Mouse (Mus musculus): Measurements from ENCODE around the gene Ssu2.

The Ssu2 gene

GRCm38 (mm10) chr6:112387947-112388346 is at the start of gene Ssu2:
Gene Ssu2 (minus strand): TSS chr6:112388023.
- no peak for DNase-seq (ENCODE audit: low spot score)

GRCm38 (mm10) chr6:112426018-112426732 is 38.4 kb upstream of the Ssu2 start:
- no peak for DNase-seq (ENCODE audit: low spot score)

GRCm38 (mm10) chr6:112423746-112424501 is 36.1 kb upstream of the Ssu2 start:
- DNase-seq (ENCODE audit: low spot score): no peak

GRCm38 (mm10) chr6:112420883-112421282 is 33.1 kb upstream of the Ssu2 start:
- no peak for DNase-seq (ENCODE audit: low spot score)

GRCm38 (mm10) chr6:112419333-112419732 is 31.5 kb upstream of the Ssu2 start:
- DNase-seq (ENCODE audit: low spot score): no peak

GRCm38 (mm10) chr6:112404111-112404510 is 16.3 kb upstream of the Ssu2 start:
- no peak for DNase-seq (ENCODE audit: low spot score)

- no peak for DNase-seq (ENCODE audit: low spot score)
These were observed 14.3 kb upstream of the Ssu2 start for GRCm38 (mm10) chr6:112401953-112402683.

GRCm38 (mm10) chr6:112397351-112397750 is 9.5 kb upstream of the Ssu2 start:
- DNase-seq (ENCODE audit: low spot score): no peak

- DNase-seq (ENCODE audit: low spot score): no peak
These were observed 8.5 kb upstream of the Ssu2 start for GRCm38 (mm10) chr6:112396352-112396751.

- no peak for DNase-seq (ENCODE audit: low spot score)
These were observed 562 bp upstream of the Ssu2 start for GRCm38 (mm10) chr6:112388385-112388784.

- DNase-seq (ENCODE audit: low spot score): no peak
These were observed 1.6 kb downstream of the Ssu2 start for GRCm38 (mm10) chr6:112386260-112386659.

GRCm38 (mm10) chr6:112382990-112383685 is 4.7 kb downstream of the Ssu2 start:
- DNase-seq (ENCODE audit: low spot score): no peak

GRCm38 (mm10) chr6:112379054-112379453 is 8.8 kb downstream of the Ssu2 start:
- no peak for DNase-seq (ENCODE audit: low spot score)

GRCm38 (mm10) chr6:112375661-112376392 is 12.0 kb downstream of the Ssu2 start:
- no peak for DNase-seq (ENCODE audit: low spot score)

GRCm38 (mm10) chr6:112373886-112374585 is 13.8 kb downstream of the Ssu2 start:
- DNase-seq (ENCODE audit: low spot score): peak; percentile 11

- no peak for DNase-seq (ENCODE audit: low spot score)
These were observed 22.5 kb downstream of the Ssu2 start for GRCm38 (mm10) chr6:112365294-112365693.

- DNase-seq (ENCODE audit: low spot score): no peak
These were observed 23.2 kb downstream of the Ssu2 start for GRCm38 (mm10) chr6:112364581-112364980.

GRCm38 (mm10) chr6:112362349-112362958 is 25.4 kb downstream of the Ssu2 start:
- peak; percentile 25 for DNase-seq (ENCODE audit: low spot score)

GRCm38 (mm10) chr6:112360676-112361075 is 27.1 kb downstream of the Ssu2 start:
- no peak for DNase-seq (ENCODE audit: low spot score)

GRCm38 (mm10) chr6:112359341-112359740 is 28.5 kb downstream of the Ssu2 start:
- DNase-seq (ENCODE audit: low spot score): no peak
